Mouse (Mus musculus): ENCODE data around the gene Atp6v0a2.

DNA sequence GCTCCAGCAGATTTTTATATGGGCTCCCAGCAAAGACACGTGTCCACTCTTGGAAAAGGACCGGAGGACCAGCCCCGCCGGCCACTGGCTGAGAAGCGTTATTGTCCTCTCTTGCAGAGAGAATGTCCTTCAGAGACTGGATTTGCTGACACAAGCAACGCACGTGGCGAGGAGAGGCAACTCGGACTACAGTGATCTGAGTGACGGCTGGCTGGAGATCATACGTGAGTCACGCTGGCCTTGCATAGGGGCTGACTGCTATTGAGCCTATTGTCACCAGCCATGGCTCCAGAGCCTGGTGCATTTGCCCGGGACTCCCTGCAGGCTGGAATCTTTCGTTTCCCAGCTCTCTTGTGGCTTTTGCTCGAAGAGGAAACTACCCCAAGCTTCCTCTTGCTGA, 5.5 kb upstream of the Atp6v0a2 start:
- TF ChIP-seq USF1 (IDR thresholded peaks at IDR 0.05; ENCODE audit: low read depth) (no peak), CTCF (IDR thresholded peaks at IDR 0.05; ENCODE audit: control insufficient read depth, insufficient read depth, insufficient read length) (no peak), CEBPB (IDR thresholded peaks at IDR 0.05; ENCODE audit: low read depth) (no peak), MYOD1 (IDR thresholded peaks at IDR 0.05; ENCODE audit: control insufficient read depth, insufficient read length, low read depth) (no peak), MYOG (IDR thresholded peaks at IDR 0.05; ENCODE audit: control insufficient read depth, extremely low read depth, insufficient read length) (no peak), MAX (IDR thresholded peaks at IDR 0.05) (no peak), FOSL1 (IDR thresholded peaks at IDR 0.05; ENCODE audit: insufficient read depth, low read length, poor library complexity, severe bottlenecking) (no peak)

All from C2C12 (cell line).